In genomic region chr13:95278426-95279025, GRCm38 (mm10) we compare ENCODE assay signal across 12 mouse cellular contexts.
"Had no signal": no experiment of that assay in that cellular context is flagged by ENCODE, and none has a peak within 500 bp of the region (broad histone marks: within the 10 kb centered on the region; RNA-seq: fewer than 3 reads in every experiment).

No protein-coding gene starts in this region.

- H3K36me3 ChIP-seq: limb, embryonic 10.5 days; liver, embryonic 13.5 days; lung, embryonic 15.5 days; midbrain, embryonic 12.5 days; stomach, embryonic 15.5 days had no signal

- H3K4me2 ChIP-seq: liver, embryonic 13.5 days; lung, embryonic 15.5 days; midbrain, embryonic 12.5 days; stomach, embryonic 15.5 days had no signal

- H3K4me1 ChIP-seq: liver, embryonic 13.5 days; midbrain, embryonic 12.5 days; stomach, embryonic 15.5 days had no signal

- H3K9me3 ChIP-seq: limb, embryonic 10.5 days; liver, embryonic 13.5 days; lung, embryonic 15.5 days; midbrain, embryonic 12.5 days; stomach, embryonic 15.5 days had no signal

- H3K27ac ChIP-seq: left cerebral cortex, adult 2 months; limb, embryonic 10.5 days; liver, embryonic 13.5 days; lung, embryonic 15.5 days; midbrain, embryonic 12.5 days; stomach, embryonic 15.5 days had no signal

- ATAC-seq: liver, postnatal 0 days; midbrain, embryonic 16.5 days had no signal

- H3K4me3 ChIP-seq: left cerebral cortex, adult 2 months; limb, embryonic 10.5 days; liver, embryonic 13.5 days; lung, embryonic 15.5 days; midbrain, embryonic 12.5 days; stomach, embryonic 15.5 days had no signal

- DNase-seq: liver, embryonic 13.5 days; liver, postnatal 0 days; lung, postnatal 14 days; right cerebral cortex, postnatal 14 days; thymus, adult 2 months; thymus, postnatal 25 days had no signal

- H3K27me3 ChIP-seq: liver, embryonic 13.5 days; lung, embryonic 15.5 days; midbrain, embryonic 12.5 days; stomach, embryonic 15.5 days had no signal

- H3K9ac ChIP-seq: liver, embryonic 13.5 days; liver, postnatal 0 days; lung, embryonic 15.5 days; midbrain, embryonic 12.5 days; stomach, embryonic 15.5 days had no signal
